Mouse (Mus musculus): ENCODE measurements around the gene Bex6.
"Not testable (repeated sequence)": the region's sequence is repeated elsewhere in the genome, so short reads cannot be mapped to it uniquely, and the experiment has no call there.

Gene Bex6

GRCm38 (mm10) chr16:32174340-32175005, 5.2 kb upstream of the Bex6 start:
- DNase-seq (ENCODE audit: low spot score in 2 of 2): peak in 1 of 2 experiments; percentile 51

DNA sequence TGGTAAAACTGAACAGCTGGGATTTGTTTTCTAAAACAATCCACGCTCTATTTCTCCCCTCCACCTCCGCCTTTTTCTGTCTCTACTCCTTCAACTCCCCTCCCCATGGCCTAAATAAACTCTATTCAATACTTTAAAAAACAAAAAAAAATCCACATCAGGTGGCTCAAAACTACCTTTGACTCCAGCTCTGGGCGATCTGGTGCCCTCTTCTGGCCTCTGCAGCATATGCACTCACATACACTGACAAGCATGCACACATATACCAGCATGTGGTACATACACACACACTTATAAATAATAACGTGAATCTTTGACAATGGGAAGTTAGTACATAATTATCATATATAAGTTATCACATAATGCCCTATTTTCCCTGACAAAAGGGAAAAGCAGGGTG, 4.6 kb upstream of the Bex6 start:
- peak in 1 of 2 experiments; percentile 61 for DNase-seq (ENCODE audit: low spot score in 2 of 2)

GRCm38 (mm10) chr16:32176896-32177686, 2.5 kb upstream of the Bex6 start:
- DNase-seq (ENCODE audit: low spot score in 2 of 2): peak; percentile 58 to 81

- DNase-seq (ENCODE audit: low spot score in 2 of 2): no peak
Observed at GRCm38 (mm10) chr16:32186056-32186455, 6.4 kb downstream of the Bex6 start.

GRCm38 (mm10) chr16:32189109-32189508, 9.5 kb downstream of the Bex6 start:
- DNase-seq (ENCODE audit: low spot score in 2 of 2): peak in 1 of 2 experiments; percentile 36

DNA sequence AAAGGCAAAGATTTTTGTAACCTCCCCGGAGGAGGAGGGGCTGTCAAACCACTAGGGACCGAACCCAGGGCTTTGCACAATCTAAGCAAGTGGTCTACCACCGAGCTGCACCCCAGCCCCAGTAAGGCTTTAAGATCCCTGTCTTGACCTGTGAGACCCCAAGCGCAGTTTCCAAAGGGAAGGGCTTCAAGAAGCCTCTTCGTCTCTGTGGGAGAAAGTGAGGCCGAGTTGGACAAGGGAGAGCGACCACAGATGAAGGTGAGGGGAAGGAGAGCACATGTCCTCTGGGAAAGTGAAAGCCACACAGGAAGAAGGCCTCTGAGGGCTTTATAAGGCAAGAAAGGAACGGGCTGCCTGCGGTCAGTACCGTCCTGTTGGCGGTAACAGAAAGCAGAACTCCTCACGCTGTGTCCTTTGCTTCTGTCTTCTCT, 10.4 kb downstream of the Bex6 start:
- peak; percentile 48 to 67 for DNase-seq (ENCODE audit: low spot score in 2 of 2)

GRCm38 (mm10) chr16:32200256-32201003, 20.8 kb downstream of the Bex6 start:
- DNase-seq (ENCODE audit: low spot score in 2 of 2): peak in 1 of 2 experiments; percentile 24

- no peak for DNase-seq (ENCODE audit: low spot score in 2 of 2)
Observed at GRCm38 (mm10) chr16:32201004-32201325, 21.3 kb downstream of the Bex6 start.

DNA sequence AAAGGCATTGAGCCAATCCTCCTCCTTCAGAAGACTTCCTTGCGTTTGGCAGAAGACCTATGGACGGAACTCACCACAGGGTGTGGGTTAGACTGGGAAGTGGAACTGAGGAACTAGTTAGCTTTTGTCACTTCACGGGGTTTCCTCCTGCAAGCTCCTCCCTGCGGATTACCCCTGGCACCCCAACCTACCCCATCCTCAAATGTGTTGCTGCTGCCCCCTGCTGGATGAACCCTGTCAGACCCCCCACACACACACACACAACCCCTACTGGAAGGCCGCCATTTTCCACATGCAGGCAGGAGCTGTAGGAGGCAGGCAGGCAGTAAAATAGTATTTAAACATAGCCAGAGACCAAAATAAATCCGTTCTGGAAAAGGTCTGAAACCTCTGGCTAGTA, 23.1 kb downstream of the Bex6 start:
- DNase-seq (ENCODE audit: low spot score in 2 of 2): peak; percentile 87 to 97

DNA sequence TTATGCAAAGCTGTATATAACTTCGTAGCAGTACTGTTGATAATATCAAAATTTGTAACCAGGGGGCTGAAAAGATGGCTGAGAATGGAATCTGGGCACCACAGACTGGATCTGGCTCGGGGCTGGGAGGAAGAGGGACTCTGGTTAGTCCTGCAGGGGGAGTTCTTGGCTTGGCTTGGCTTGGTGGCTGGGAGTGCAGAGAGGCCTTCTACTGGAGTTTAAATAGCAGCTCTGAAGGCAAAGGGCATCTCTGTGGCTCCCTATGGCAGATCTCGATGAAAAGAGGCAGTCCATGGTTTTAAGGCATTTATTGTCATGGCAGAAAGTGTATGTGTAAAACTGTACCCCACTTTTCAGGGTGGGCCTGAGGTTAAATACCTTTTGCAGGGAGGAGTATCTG, 25.3 kb downstream of the Bex6 start:
- no peak for DNase-seq (ENCODE audit: low spot score in 2 of 2)

DNA sequence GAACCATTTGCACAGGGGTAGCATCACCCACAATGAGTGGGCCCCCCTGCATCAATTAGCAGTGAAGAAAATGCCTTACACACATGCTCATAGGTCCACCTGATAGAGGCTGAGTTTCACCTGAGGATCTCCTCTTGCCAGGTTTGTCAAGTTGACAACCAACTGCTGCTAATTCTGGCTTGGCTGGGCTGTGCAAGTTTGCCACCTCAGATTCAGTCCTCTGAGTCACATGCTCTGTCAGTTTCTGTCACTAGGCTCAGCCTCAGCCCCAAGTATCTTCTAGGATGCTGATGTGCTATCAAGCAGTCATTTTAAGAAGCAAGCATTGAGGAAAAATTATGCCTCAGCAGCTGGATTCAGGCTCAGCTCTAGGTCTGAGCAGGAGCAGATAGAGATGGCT, 34.5 kb downstream of the Bex6 start:
- DNase-seq (ENCODE audit: low spot score in 2 of 2): no peak

DNA sequence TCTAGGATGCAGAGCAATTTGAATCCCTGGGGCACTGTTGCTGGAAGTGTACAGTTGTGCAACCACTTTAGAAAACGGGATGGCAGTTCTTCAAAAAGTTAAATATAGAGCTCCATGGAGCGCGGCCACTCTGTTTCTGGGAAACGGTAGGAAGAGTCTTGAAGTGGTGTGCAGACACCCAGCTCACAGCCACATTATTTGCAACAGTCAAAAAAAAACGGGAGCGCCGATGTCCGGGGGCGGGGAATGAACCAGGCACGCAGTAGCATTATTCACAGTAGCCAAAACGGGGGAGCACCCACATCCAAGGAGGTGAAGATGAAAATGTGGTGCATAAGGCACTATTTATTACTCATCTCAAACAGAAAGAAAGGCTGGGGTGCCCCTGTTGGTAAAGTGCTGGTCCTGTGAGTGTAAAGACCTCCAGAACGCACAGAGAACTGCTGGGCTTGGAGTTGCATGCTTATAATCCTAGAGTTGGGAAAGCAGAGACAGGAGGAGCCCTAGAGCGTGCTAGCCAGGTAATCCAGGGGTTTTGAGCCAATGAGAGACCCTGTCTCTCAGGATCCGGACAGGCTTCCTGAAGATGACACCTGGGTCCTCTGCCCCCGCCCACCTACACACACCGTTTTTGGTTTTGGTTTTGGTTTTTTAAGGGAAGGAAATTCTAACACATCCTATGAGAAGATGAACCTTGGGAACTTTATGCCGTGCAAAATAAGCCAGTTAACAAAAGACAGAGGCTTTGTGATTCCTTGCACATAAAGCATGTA, 35.4 kb downstream of the Bex6 start:
- DNase-seq (ENCODE audit: low spot score in 2 of 2): no peak

GRCm38 (mm10) chr16:32221803-32222202, 42.2 kb downstream of the Bex6 start:
- no peak for DNase-seq (ENCODE audit: low spot score in 2 of 2)

- no peak for DNase-seq (ENCODE audit: low spot score in 2 of 2)
Observed at GRCm38 (mm10) chr16:32222399-32222798, 42.8 kb downstream of the Bex6 start.

DNA sequence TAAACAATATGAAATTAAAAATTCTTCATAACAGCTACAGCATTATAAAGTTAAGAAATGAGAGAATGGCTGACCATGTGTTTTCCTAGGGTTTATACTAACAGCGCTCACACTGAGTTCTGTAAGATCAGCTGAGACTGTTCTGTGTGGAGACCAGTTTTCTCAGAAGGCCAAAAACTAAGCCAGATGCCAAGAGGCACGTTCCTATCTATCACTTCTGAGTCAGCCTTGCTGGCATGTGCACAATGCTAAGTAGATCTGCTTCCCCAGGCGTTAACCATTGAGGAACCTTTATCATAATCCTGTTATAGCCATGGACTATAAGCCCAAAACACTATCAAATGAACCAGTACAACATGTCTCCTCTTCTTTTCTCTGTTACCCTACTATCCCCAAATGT, 52.4 kb downstream of the Bex6 start:
- DNase-seq (ENCODE audit: low spot score in 2 of 2): not testable (repeated sequence)
